Mouse (Mus musculus) spleen, adult 18-20 months (tissue): ENCODE measurements around the gene Haus6.
A peak's percentile ranks its signal among the peaks of the same experiment; 100 is the strongest.
"Not testable (repeated sequence)": the region's sequence is repeated elsewhere in the genome, so short reads cannot be mapped to it uniquely, and the experiment has no call there.

Experiments
- DNase-seq, 2 experiments: peaks; one replicate each; pipeline ENCODE4 v3.0.0; 2022; ENCODE audit warnings: mixed read lengths in 2 of 2

Haus6 gene

DNA sequence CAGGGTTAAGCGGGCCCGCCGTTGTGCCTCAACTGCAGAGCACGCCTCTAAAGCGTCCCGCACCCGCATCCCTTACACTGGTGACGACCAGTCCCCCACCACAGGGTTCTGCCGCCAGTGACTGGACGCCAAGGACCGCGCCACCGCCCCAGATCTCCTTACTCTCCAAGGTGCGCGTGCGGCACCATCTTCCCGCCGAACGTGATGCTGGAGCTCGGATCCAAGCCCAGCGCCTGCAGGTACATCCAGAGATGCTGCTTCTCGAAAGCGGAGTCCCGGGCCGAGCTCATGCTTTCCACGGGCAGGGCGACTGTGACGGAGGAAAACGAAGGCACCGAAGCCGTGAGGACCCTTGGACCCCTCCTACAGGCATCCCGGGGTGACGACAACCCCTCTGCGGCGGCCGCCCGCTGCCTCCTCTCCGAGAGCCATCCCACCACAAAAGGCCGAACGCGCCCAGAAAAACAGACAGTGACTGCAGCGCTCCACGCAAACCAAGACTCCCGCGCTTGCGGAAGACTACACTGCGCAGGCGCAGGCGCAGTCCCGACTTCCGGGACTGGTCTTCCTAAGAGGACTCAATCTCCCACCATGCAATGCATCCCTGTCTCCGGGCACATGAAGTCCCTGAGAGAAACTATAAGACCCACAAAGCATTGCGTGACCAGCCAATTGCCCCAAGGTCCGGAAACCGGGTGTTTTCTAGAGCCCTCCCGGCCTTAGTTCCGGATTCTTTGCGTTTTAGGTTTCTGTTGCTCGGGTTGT, at the start of gene Haus6:
TSS of gene Haus6 (minus strand) at position 532 of the 765 bp plus-strand sequence.
- peak; percentile 79 to 84 for DNase-seq

DNA sequence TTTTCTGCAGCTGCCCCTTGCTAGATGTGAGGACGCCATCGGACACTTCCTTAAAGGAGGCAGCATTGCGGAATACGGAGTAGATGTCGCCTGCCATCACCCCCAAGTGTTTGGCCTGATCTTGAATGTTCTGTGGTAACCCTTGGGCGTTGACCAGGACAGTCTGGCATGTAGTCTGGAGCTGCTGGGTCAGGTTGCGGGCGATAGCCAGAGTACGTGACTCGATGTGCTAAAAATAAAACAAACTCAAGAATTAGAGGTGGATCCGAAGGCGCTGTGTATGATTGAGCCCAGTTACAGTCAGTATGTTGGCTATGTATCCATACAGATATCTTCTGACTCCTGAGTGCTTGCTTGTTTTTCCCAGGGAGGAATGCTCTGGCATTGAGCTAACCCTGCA, 45.3 kb upstream of the Haus6 start:
- no peak for DNase-seq

DNA sequence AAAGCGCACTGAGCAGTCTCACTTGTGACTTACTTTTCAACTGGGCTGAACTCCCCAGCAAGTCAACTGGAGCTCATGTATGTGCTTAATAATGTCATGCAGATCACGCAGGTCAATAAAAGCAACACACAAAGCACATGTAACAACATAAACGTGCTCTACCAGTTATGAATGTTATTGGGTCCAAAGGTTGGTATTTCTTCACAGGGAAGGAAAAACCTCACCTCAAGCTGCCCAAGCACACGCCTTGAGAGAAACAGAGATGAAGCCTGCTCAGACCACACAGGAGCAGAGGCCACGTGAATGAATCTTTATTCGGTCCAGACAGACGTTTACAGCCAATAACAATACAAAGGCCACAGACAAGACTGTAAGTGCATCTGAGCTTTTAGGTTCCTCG, 44.6 kb upstream of the Haus6 start:
- not testable (repeated sequence) for DNase-seq

DNA sequence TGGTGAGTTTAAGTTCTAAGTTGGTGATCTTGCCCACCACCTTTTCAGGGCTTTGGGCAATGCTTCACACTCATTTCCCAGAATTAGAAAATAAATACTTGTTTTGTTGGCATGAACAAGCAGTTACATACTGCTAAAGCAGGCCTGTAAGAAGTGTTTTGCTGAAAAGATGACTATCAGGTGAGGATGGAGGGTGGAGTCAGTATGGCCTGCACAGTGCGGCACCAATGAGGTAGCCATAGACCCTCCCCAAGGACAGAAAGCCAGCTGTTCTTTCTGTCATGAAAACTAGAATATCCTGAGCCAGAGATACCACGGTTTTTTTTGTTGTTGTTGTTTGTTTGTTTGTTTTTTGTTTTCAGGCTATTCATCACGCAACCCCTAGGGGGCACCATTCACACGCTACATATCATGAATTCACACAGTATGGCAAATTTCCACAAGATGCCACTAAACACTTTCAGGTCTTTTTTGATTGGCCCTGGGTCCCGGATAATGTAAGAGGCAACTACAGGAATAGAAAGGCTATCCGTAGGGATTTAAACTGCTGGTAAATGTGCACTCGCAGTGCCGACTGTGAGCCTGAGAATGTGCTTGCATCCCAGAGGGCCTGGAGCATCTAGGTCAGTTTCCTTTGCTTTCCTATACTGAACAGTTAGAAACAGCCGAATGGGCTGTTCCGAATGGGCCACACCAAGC, 40.0 kb upstream of the Haus6 start:
- no peak for DNase-seq

DNA sequence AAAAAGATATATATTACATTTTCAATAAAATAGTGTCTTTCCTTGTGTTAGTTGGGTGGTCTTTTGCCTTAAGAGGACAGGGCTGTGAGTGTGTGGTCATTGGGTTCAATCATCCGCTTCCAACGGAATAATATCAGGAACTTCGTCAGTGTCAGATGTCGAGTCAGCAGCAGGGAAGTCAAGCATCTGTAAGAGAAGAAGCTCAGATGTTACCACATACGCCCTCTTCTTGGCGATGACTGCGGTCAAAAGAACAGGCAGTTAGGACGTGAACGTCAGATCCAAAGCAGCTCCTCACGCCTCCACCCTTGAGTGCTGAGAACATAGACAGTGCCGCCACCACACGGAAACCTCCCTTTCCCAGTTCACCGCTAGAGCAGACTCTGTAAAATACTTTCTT, 36.5 kb upstream of the Haus6 start:
- DNase-seq: not testable (repeated sequence)

- DNase-seq: not testable (repeated sequence)
Observed at GRCm38 (mm10) chr4:86637561-86637960, 25.7 kb upstream of the Haus6 start.

DNA sequence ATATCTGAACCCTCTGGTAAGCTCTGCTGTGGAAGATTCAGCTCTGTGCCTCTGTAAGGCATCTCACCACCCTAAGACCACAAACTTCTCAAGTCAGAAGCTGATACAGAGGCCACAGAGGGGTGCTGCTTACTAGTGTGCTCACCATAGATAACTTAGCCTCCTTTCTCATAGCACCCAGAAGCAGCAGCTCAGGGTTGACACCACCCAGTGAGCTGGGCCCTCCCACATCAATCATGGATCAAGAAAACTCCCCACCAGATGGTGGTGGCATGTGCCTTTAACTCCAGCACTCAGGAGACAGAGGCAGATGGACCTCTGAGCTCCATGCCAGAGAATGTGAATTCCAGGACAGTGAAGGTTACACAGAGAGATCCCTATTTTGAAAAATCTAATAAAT, 23.0 kb upstream of the Haus6 start:
- DNase-seq: not testable (repeated sequence)

GRCm38 (mm10) chr4:86634312-86634711, 22.5 kb upstream of the Haus6 start:
- DNase-seq: not testable (repeated sequence)

GRCm38 (mm10) chr4:86632556-86632955, 20.7 kb upstream of the Haus6 start:
- DNase-seq: not testable (repeated sequence)

DNA sequence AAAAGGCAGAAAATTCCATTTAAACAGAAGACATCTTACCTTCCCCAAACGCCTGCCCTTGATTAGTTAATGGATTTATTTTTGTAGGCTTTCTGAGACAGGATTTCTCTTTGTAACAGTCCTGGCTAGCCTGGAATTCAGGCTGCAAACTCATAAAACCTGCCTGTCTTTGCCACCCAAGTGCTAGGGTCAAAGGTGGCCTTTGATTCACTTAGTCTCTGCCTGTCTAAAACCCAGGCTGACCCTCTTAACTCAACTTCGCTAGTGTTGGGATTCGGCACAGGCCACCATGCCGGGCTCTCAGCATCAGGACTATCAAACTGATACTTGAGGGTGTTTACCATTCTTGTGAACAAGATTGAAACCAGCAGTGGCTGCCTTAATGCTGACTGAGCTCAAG, 20.0 kb upstream of the Haus6 start:
- DNase-seq: no peak

GRCm38 (mm10) chr4:86626496-86626895, 14.6 kb upstream of the Haus6 start:
- not testable (repeated sequence) for DNase-seq

DNA sequence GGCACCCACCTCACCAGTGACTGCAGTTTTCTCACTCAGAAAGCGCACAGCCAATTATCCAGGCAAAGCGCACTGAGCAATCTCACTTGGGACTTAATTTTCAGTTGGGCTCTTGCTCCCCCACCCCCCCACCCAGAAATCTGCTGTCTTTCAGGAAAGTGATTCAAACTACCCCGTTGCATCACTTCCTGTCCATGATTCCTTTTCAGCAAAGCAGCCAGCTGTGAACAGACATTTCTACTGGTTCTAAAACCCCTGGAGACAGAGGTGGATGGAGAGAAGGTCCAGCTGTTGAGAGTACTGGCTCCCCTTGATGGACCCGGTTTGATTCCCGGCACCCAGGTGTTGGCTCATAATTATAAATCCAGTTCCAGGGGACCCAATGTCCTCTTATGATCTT, 13.6 kb upstream of the Haus6 start:
- no peak for DNase-seq

GRCm38 (mm10) chr4:86622532-86622931, 10.7 kb upstream of the Haus6 start:
- DNase-seq: not testable (repeated sequence)

DNA sequence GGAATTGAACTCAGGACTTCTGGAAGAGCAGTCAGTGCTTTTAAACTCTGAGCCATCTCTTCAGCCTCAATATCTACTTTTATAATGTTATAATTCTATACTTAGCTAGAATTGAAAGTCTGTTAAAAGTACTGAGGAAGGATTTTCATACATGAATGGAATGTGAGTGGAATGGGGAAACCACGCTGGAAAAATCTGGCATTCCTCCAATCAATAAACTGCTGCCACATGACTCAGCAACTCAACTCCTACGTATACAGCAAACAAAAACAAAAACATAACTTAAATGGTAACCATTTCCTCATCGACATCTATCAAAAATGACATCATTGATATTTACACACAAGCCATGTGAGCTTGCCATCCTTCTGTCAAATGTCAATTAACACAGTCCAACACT, 10.3 kb upstream of the Haus6 start:
- DNase-seq: no peak

DNA sequence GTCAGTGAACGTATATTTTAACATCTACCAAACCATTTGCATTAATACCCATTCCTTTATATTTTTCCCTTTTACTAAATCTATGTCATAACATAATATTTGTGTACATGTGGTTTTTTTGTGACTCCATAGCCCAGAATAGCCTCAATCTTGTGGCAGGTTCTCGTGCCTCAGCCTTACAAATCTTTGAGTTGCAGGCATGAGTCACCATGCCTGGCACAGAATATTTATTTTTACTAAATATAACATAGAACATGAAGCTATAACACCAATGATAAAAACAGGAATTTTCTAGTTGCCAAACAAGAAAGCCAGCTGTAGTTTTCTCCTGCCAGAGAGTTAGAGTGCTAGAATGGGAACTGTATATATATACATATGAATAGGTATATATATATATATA, 8.7 kb upstream of the Haus6 start:
- no peak for DNase-seq

DNA sequence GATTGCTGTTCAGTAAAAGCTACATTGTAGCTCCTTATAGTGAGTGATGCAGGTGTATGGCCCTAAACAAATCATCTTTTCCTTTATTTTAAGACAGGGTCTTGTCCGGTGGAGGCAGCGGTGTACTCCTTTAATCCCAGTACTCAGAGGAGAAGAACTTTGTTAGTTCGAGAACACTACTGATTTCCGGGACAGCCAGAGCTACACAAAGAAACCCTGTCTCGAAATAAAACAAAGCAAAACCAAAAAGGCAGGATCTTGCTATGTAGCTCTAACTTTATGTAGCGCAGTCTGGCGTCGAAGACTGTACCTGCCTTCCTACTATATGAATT, 400 bp upstream of the Haus6 start:
- DNase-seq: no peak

DNA sequence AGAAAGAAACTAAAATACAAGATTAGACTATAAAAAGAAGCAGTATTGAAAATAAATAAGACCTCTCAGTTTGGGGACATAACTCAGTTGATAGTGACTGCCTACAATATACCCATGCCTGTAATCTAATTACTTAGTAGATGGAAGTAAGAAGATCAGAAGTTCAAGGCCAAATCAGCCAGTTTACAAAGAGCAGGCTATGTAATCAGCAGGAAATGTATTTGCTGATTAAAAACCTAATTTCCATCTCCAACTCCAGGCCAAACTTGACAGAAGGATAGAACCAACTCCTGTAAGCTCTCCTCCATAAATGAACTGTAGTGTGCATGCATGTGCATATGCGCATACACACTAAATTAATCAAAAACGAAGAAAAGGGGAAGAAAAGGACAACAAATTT, 20.6 kb downstream of the Haus6 start:
- no peak for DNase-seq

DNA sequence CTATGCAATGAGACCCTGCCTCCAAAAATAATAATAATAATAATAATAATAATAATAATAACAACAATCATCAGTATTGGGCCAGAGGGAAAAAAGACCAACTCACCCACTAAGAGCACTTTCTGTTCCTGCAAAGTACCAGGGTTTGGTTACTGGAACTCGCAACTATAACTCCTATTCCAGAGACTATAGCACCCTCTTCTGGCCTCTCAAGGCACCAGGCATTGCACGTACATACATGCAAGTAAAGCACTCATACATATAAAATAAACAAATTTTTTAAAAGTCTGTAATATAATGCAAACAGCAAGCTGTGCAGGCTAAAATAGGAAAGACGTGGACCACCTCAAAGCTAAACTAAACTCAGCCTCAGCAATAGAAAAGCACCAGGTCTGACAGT, 23.6 kb downstream of the Haus6 start:
- peak; percentile 34 to 48 for DNase-seq

DNA sequence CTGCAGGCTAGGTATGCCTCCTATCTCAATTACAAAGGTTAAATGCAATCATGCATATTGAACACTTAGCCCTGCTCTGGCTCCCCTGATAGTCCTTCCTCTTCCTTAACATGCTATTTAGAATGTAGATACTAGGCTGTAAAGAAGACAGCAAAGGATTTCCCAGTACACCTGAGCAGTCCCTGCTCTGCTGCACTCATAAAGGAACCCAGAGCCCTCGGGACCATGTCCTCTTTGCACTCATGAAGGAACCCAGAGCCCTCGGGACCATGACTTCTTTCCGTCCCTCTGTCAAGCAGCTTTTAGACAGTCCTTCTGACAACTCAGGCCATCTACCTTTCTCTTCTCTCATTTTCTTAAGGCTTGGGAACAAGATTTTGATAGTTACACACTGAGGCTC, 31.3 kb downstream of the Haus6 start:
- DNase-seq: peak in 1 of 2 experiments; percentile 12

- DNase-seq: no peak
Observed at GRCm38 (mm10) chr4:86580056-86580455, 31.8 kb downstream of the Haus6 start.

- no peak for DNase-seq
Observed at GRCm38 (mm10) chr4:86576630-86577225, 35.1 kb downstream of the Haus6 start.

GRCm38 (mm10) chr4:86576120-86576541, 35.7 kb downstream of the Haus6 start:
- no peak for DNase-seq

DNA sequence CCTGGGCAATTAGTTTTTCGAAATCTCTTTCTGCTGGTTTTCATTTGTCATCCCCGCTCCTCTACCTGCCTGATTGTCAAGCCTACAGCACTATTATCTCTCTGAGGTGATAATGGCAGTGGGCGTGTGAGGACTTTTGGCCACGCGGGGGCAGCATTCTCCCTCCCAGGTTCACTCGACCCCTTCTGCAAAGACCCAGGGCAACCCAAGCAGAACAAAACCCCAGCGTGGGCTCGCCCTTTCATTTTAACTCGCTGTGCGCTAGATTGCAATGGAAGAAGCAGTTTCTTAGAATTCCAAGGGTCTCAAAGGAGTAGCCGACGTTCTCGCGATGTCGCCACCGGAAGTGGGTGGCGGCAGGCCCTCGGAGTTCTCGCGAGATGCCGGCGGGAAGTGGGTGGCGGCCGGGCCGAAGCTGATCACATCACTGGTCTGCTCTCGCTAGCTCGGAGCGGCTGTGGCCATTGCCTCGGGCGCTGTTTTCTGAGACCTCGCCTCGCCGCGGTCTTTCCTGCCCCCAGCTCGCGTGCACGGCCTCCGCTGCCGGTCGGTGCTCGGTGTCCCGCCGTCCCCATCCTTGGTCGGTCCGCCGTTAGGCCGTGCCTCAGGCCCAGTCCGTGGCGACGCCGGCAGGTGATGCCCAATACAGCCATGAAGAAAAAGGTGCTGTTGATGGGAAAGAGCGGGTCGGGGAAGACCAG, 36.4 kb downstream of the Haus6 start, which contains the start of gene Rraga:
TSS of gene Rraga (plus strand) at position 386 of the 701 bp plus-strand sequence.
- DNase-seq: peak; percentile 93 to 96
